Mouse (Mus musculus) midbrain, embryonic 16.5 days (tissue): Measurements from ENCODE around the gene Tph1. TPM values are rescaled to one million over a fixed set of nuclear protein-coding genes. Genes with fewer than 3 reads are reported as not detected.
A peak's percentile ranks its signal among the peaks of the same experiment; 100 is the strongest.
"Not testable (repeated sequence)": the region's sequence is repeated elsewhere in the genome, so short reads cannot be mapped to it uniquely, and the experiment has no call there.

Source experiments
- ATAC-seq: fragments of 200-750 bp; cut with Nextera tagmentation; 2 replicates; pipeline ENCODE4 v1.8.0; 2017; ENCODE audit warnings: moderate TSS enrichment
- H3K27ac ChIP-seq: fragments of 300-500 bp; sonication (generic); 2 replicates; pipeline ENCODE4 v1.5.1; 2014; ENCODE audit warnings: mild to moderate bottlenecking, low read length, mixed read lengths
- H3K27me3 ChIP-seq: fragments of 300-500 bp; sonication (generic); 2 replicates; pipeline ENCODE4 v1.6.1; 2014; ENCODE audit warnings: low read depth, low read length, mixed read lengths; ENCODE audit not compliant: control insufficient read depth, insufficient read depth
- H3K36me3 ChIP-seq: fragments of 300-500 bp; sonication (generic); 2 replicates; pipeline ENCODE4 v1.6.1; 2014; ENCODE audit warnings: mild to moderate bottlenecking, low read length, moderate library complexity, mixed read lengths; ENCODE audit not compliant: control insufficient read depth, insufficient read depth
- H3K4me1 ChIP-seq: fragments of 300-500 bp; sonication (generic); 2 replicates; pipeline ENCODE4 v1.6.1; 2014; ENCODE audit warnings: mild to moderate bottlenecking, low read length, mixed read lengths; ENCODE audit not compliant: control insufficient read depth, insufficient read depth
- H3K4me2 ChIP-seq: fragments of 300-500 bp; sonication (generic); 2 replicates; pipeline ENCODE4 v1.6.1; 2014; ENCODE audit warnings: mild to moderate bottlenecking, low read length, mixed read lengths
- H3K4me3 ChIP-seq: fragments of 300-500 bp; sonication (generic); 2 replicates; pipeline ENCODE4 v1.5.1; 2014; ENCODE audit warnings: low read depth, mild to moderate bottlenecking, low read length, moderate library complexity, mixed read lengths
- H3K9ac ChIP-seq: fragments of 300-500 bp; sonication (generic); 2 replicates; pipeline ENCODE4 v1.6.1; 2014; ENCODE audit warnings: low read depth, low read length, mixed read lengths
- H3K9me3 ChIP-seq: fragments of 300-500 bp; sonication (generic); replicated peaks from 2 replicates; pipeline ENCODE4 v1.6.1; 2014; ENCODE audit warnings: mild to moderate bottlenecking, low read length, mixed read lengths; ENCODE audit not compliant: control insufficient read depth, poor library complexity, severe bottlenecking
- WGBS: fragments of 180-500 bp; shearing (Covaris S2); extraction: QIAGEN DNeasy Blood & Tissue Kit; methylation state at CpG from one replicate; pipeline ENCODE4 v1.1.7; 2014; 5-methylcytosine and 5-hydroxymethylcytosine counted together
- polyA plus RNA-seq: library from polyadenylated mRNA; unstranded; fragments of >200 nt; fragmentation: Nextera tagmentation; extraction: Ambion mirVana; gene quantifications from 2 replicates; pipeline ENCODE4 v1.2.1, GENCODE M21; 2015

Tph1 gene
- polyA plus RNA-seq, 1 experiment from 2014 or later = 0.60 TPM

- no peak overlapping the region for H3K9ac ChIP-seq
- no peak overlapping the region for H3K27ac ChIP-seq
- no peaks in the 10 kb centered on the region for H3K36me3 ChIP-seq
- peak overlapping the region; percentile 11 for H3K4me3 ChIP-seq
- peaks cover 6% of the 10 kb centered on the region for H3K4me1 ChIP-seq
- H3K4me2 ChIP-seq = peak overlapping the region; percentile 55
- 2% methylated on average over 21 of the region's 21 CpGs for WGBS
- ATAC-seq = no peak
- no peaks in the 10 kb centered on the region for H3K9me3 ChIP-seq
- peaks cover 4% of the 10 kb centered on the region for H3K27me3 ChIP-seq
These were observed 5.1 kb downstream of the Tph1 start for GRCm38 (mm10) chr7:46667256-46667655.

- H3K4me2 ChIP-seq = no peak overlapping the region
- H3K4me3 ChIP-seq = no peak overlapping the region
- no peaks in the 10 kb centered on the region for H3K9me3 ChIP-seq
- H3K27me3 ChIP-seq = peaks cover 4% of the 10 kb centered on the region
- no peak overlapping the region for H3K9ac ChIP-seq
- WGBS = 37% methylated on average over 9 of the region's 9 CpGs
- peaks cover 8% of the 10 kb centered on the region for H3K4me1 ChIP-seq
- no peak overlapping the region for H3K27ac ChIP-seq
- H3K36me3 ChIP-seq = no peaks in the 10 kb centered on the region
- no peak for ATAC-seq
These were observed 7.1 kb downstream of the Tph1 start for GRCm38 (mm10) chr7:46665236-46665635.

GRCm38 (mm10) chr7:46661591-46662090 is 10.7 kb downstream of the Tph1 start:
- no peaks in the 10 kb centered on the region for H3K36me3 ChIP-seq
- WGBS = 5% methylated on average over 18 of the region's 18 CpGs
- 0 out of 2 replicates have a peak, but pooled peaks cover 3% of the 10 kb centered on the region for H3K4me1 ChIP-seq
- no peak for ATAC-seq
- no peak overlapping the region for H3K27ac ChIP-seq
- peak overlapping the region; percentile 7 for H3K4me3 ChIP-seq
- no peak overlapping the region for H3K9ac ChIP-seq
- peak overlapping the region; percentile 42 for H3K4me2 ChIP-seq
- no peaks in the 10 kb centered on the region for H3K9me3 ChIP-seq
- H3K27me3 ChIP-seq = peaks cover 4% of the 10 kb centered on the region; the same call in 1 of the 2 replicates

GRCm38 (mm10) chr7:46652279-46652678 is 20.1 kb downstream of the Tph1 start:
- no peaks in the 10 kb centered on the region for H3K27me3 ChIP-seq
- ATAC-seq = no peak
- no peak overlapping the region for H3K27ac ChIP-seq
- H3K9ac ChIP-seq = no peak overlapping the region
- H3K9me3 ChIP-seq = no peaks in the 10 kb centered on the region
- H3K4me2 ChIP-seq = no peak overlapping the region
- no peak overlapping the region for H3K4me3 ChIP-seq
- 75% methylated on average over 2 of the region's 2 CpGs for WGBS
- H3K36me3 ChIP-seq = no peaks in the 10 kb centered on the region
- H3K4me1 ChIP-seq = no peaks in the 10 kb centered on the region

- H3K27ac ChIP-seq, H3K9me3 ChIP-seq, H3K4me1 ChIP-seq, H3K36me3 ChIP-seq, ATAC-seq, H3K9ac ChIP-seq, H3K27me3 ChIP-seq, H3K4me3 ChIP-seq, H3K4me2 ChIP-seq: not testable (repeated sequence)
- 50% methylated on average over 5 of the region's 5 CpGs for WGBS
These were observed 22.1 kb downstream of the Tph1 start for GRCm38 (mm10) chr7:46650231-46650630.

GRCm38 (mm10) chr7:46648431-46649140 is 23.8 kb downstream of the Tph1 start:
- Histone ChIP-seq H3K36me3 (no peaks in the 10 kb centered on the region), H3K4me2 (no peak overlapping the region), H3K9me3 (no peaks in the 10 kb centered on the region), H3K4me3 (no peak overlapping the region), H3K4me1 (no peaks in the 10 kb centered on the region), H3K27me3 (no peaks in the 10 kb centered on the region), H3K9ac (no peak overlapping the region), H3K27ac (no peak overlapping the region)
- ATAC-seq = no peak
- 69% methylated on average over 4 of the region's 4 CpGs for WGBS

GRCm38 (mm10) chr7:46643172-46643571 is 29.2 kb downstream of the Tph1 start:
- Histone ChIP-seq H3K4me2 (no peak overlapping the region), H3K27me3 (no peaks in the 10 kb centered on the region), H3K9ac (no peak overlapping the region), H3K4me3 (no peak overlapping the region), H3K27ac (no peak overlapping the region), H3K36me3 (no peaks in the 10 kb centered on the region), H3K9me3 (no peaks in the 10 kb centered on the region), H3K4me1 (peaks cover 12% of the 10 kb centered on the region)
- no peak for ATAC-seq
- WGBS = 83% methylated on average over 1 of the region's 1 CpGs

- Histone ChIP-seq H3K4me1 (peaks cover 20% of the 10 kb centered on the region), H3K9ac (peak overlapping the region; percentile 83), H3K4me3 (peak overlapping the region; percentile 78), H3K27ac (peak overlapping the region; percentile 89), H3K9me3 (no peaks in the 10 kb centered on the region), H3K27me3 (no peaks in the 10 kb centered on the region), H3K36me3 (no peaks in the 10 kb centered on the region), H3K4me2 (peak overlapping the region; percentile 88)
- WGBS = 11% methylated on average over 17 of the region's 17 CpGs
- peak; percentile 51 for ATAC-seq
These were observed 32.3 kb downstream of the Tph1 start for GRCm38 (mm10) chr7:46640062-46640461.

GRCm38 (mm10) chr7:46639692-46640031 is 32.7 kb downstream of the Tph1 start, which contains the start of gene Sergef:
Sergef (minus strand) TSS chr7:46639807.
- Histone ChIP-seq H3K4me1 (peaks cover 20% of the 10 kb centered on the region), H3K27me3 (no peaks in the 10 kb centered on the region), H3K36me3 (no peaks in the 10 kb centered on the region), H3K4me3 (peak within 1 kb of the TSS; percentile 78), H3K27ac (peak within 1 kb of the TSS; percentile 89), H3K9me3 (no peaks in the 10 kb centered on the region), H3K4me2 (peak within 1 kb of the TSS; percentile 88), H3K9ac (peak within 1 kb of the TSS; percentile 83)
- under 1% methylated on average over 30 of the region's 30 CpGs for WGBS
- ATAC-seq = peak; percentile 97
